Mouse (Mus musculus) megakaryocyte-erythroid progenitor cell, adult 5 weeks (primary cell): ENCODE data around the gene Acbd3. TPM values are rescaled to one million over a fixed set of nuclear protein-coding genes. Genes with fewer than 3 reads are reported as not detected.

ENCODE experiments used
- polyA plus RNA-seq: library from polyadenylated mRNA; stranded (reverse); fragments of >175 nt; gene quantifications from 2 replicates; pipeline ENCODE4 v1.2.3, GENCODE M21; 2012

The Acbd3 gene
- polyA plus RNA-seq, result 8.9 and 12.2 TPM in 2 replicates

GRCm38 (mm10) chr1:180725704-180726179, at the start of gene Acbd3:
TSS of gene Acbd3 (plus strand) at chr1:180726043.

DNA sequence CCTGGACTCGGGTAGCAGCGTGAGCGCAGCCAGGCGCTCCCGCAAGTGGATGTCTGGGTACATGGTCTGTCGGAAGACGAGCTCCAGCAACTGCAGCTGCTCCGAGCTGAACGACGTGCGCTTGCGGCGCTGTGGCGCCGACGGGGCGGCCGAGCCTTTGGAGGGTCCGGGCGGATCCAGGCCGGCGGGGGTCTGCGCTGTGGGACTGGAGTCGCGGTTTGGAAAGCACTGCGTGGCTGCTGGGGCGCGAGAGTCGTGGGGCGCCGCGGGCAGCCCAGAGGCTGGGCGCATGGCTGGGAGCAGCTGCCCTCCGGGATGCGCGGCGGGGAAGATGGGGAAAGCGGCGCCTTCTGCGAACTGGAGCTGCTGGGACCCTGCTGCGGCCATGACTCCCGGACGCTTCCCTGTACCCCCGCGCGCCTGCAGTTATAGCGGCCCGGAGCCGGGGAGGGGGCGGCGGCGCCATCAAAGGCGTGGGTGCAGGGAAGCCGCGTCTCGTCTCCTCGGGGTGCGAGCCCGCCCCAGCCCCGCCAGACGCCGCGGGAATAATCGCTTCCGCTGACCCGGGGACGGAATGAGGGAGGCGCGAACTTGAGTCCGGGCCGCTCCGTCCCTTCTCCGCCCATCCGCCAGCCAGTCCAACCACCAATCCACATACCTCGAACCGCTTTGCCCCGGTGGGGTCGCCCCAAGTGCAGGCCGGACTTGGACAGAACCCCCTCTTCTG, 29.1 kb upstream of the Acbd3 start, which contains the start of gene Mixl1:
Gene Mixl1, minus strand, starts transcription at position 409 of the 727 bp plus-strand sequence.

Other genes with a start within 250 kb of the Acbd3 start
- 0.02 TPM in 1 of 2 replicates, not detected in the other for gene Stum, start 242.5 kb upstream of the Acbd3 start, polyA plus RNA-seq
- gene Parp1, start 157.1 kb upstream of the Acbd3 start, polyA plus RNA-seq, result 125 and 173 TPM in 2 replicates
- 0.79 and 1.1 TPM in 2 replicates for gene Lin9, start 84.9 kb upstream of the Acbd3 start, polyA plus RNA-seq
- gene Mixl1, start 29.0 kb upstream of the Acbd3 start, polyA plus RNA-seq, result 0.11 and 0.12 TPM in 2 replicates
- 1,624 and 1,774 TPM in 2 replicates for gene H3f3a, start 87.9 kb downstream of the Acbd3 start, polyA plus RNA-seq
- 40.0 and 67.6 TPM in 2 replicates for gene Sde2, start 125.1 kb downstream of the Acbd3 start, polyA plus RNA-seq
- not detected in 2 replicates for gene Lefty2, start 167.1 kb downstream of the Acbd3 start, polyA plus RNA-seq
- 70.6 and 80.3 TPM in 2 replicates for gene Pycr2, start 178.2 kb downstream of the Acbd3 start, polyA plus RNA-seq
- gene Lefty1, start 209.0 kb downstream of the Acbd3 start, polyA plus RNA-seq, result 5.7 and 7.2 TPM in 2 replicates
- gene Tmem63a, start 216.3 kb downstream of the Acbd3 start, polyA plus RNA-seq, result 22.1 and 27.7 TPM in 2 replicates